Mouse (Mus musculus): ENCODE data around the gene Ntn1.

DNA sequence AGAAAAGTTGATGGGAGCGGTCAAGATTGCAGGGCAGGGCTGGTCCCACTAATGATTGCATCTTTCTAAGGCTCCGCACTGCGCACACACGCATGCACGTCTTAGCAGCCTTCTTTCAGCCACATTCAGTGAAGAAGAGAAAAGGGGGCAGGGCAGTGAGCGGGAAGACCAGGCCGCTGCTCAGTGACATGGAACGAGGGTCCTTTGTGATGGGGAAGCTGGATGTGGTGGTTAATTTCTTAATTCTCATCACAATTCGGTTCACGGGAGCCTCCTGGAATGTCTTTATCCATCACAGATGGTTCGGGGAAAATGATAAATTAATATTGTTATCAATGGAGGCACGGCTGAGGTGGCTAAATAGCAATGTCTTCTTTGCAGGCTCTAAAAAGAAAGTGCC lies 126.8 kb downstream of the Ntn1 start:
- TF ChIP-seq CTCF (IDR thresholded peaks at IDR 0.05; ENCODE audit: borderline replicate concordance, insufficient read depth, low read length), result no peak
- no peak for TF ChIP-seq POLR2A (IDR thresholded peaks at IDR 0.05; ENCODE audit: low read depth, low read length)

Data from embryonic fibroblast, embryonic 13.5 days (primary cell).